Mouse (Mus musculus) heart, embryonic 16.5 days (tissue): ENCODE data around the gene Hoxb2. TPM values are rescaled to one million over a fixed set of nuclear protein-coding genes. Genes with fewer than 3 reads are reported as not detected.
A peak's percentile ranks its signal among the peaks of the same experiment; 100 is the strongest.

ENCODE experiments used
- ATAC-seq: fragments of 200-750 bp; cut with Nextera tagmentation; replicated peaks from 2 replicates; pipeline ENCODE4 v1.8.0; 2017; ENCODE audit warnings: moderate number of reproducible peaks; ENCODE audit not compliant: insufficient read depth, low FRiP score; ENCODE audit errors: extremely low read depth
- H3K27ac ChIP-seq: fragments of 300-500 bp; sonication (generic); 2 replicates; pipeline ENCODE4 v1.5.1; 2014; ENCODE audit warnings: mild to moderate bottlenecking, low read length, control low read depth, moderate library complexity
- H3K27me3 ChIP-seq: fragments of 300-500 bp; sonication (generic); 2 replicates; pipeline ENCODE4 v1.6.1; 2014; ENCODE audit warnings: low read length, mixed read lengths; ENCODE audit not compliant: control insufficient read depth, insufficient read depth
- H3K36me3 ChIP-seq: fragments of 300-500 bp; sonication (generic); 2 replicates; pipeline ENCODE4 v1.6.1; 2014; ENCODE audit not compliant: control insufficient read depth, insufficient read depth
- H3K4me1 ChIP-seq: fragments of 300-500 bp; sonication (generic); 2 replicates; pipeline ENCODE4 v1.6.1; 2014; ENCODE audit warnings: low read length, mixed read lengths; ENCODE audit not compliant: control insufficient read depth, insufficient read depth
- H3K4me2 ChIP-seq: fragments of 300-500 bp; sonication (generic); 2 replicates; pipeline ENCODE4 v1.6.1; 2014; ENCODE audit warnings: low read depth, mild to moderate bottlenecking, control low read depth, low read length
- H3K4me3 ChIP-seq: fragments of 300-500 bp; sonication (generic); 2 replicates; pipeline ENCODE4 v1.5.1; 2014; ENCODE audit warnings: mild to moderate bottlenecking, control low read depth, low read length
- H3K9ac ChIP-seq: fragments of 300-500 bp; sonication (generic); 2 replicates; pipeline ENCODE4 v1.6.1; 2014; ENCODE audit warnings: low read length, control low read depth
- H3K9me3 ChIP-seq: fragments of 300-500 bp; sonication (generic); replicated peaks from 2 replicates; pipeline ENCODE4 v1.6.1; 2016; ENCODE audit warnings: low read length; ENCODE audit not compliant: control insufficient read depth
- WGBS: fragments of 180-500 bp; shearing (Covaris S2); extraction: QIAGEN DNeasy Blood & Tissue Kit; methylation state at CpG from one replicate; pipeline ENCODE4 v1.1.7; 2014; 5-methylcytosine and 5-hydroxymethylcytosine counted together
- polyA plus RNA-seq: library from polyadenylated mRNA; unstranded; fragments of >200 nt; fragmentation: Nextera tagmentation; extraction: Ambion mirVana; gene quantifications from 2 replicates; pipeline ENCODE4 v1.2.1, GENCODE M21; 2015

The Hoxb2 gene
- polyA plus RNA-seq, 1 experiment from 2014 or later: 2.5 TPM

DNA sequence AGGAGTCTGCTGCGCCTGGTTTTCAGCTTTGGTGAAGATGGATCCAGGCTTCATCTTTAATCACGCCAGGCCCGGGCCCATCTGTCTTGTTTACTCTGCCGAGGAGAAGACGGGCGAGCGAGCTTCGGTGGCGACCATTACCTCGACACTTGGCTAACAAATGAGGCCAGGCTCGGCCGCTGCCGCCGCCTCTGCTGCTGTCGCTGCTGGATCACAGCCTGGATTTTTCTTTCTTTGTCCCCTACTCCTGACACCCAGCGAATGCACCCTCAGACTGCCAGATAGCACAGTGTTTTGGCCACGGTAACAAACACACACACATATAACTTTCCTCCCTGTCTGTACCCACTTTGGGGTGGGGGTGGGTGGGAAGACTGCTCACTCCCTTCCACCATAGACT is 29.6 kb upstream of the Hoxb2 start:
- Histone ChIP-seq H3K36me3 (no peaks in the 10 kb centered on the region), H3K9ac (no peak overlapping the region), H3K27me3 (peaks cover 94% of the 10 kb centered on the region), H3K9me3 (no peaks in the 10 kb centered on the region), H3K4me2 (peak overlapping the region; percentile 13; the same call in 1 of the 2 replicates), H3K27ac (no peak overlapping the region), H3K4me1 (no peaks in the 10 kb centered on the region), H3K4me3 (peak overlapping the region; percentile 5; the same call in 1 of the 2 replicates)
- 22% methylated on average over 17 of the region's 17 CpGs for WGBS
- no peak for ATAC-seq

DNA sequence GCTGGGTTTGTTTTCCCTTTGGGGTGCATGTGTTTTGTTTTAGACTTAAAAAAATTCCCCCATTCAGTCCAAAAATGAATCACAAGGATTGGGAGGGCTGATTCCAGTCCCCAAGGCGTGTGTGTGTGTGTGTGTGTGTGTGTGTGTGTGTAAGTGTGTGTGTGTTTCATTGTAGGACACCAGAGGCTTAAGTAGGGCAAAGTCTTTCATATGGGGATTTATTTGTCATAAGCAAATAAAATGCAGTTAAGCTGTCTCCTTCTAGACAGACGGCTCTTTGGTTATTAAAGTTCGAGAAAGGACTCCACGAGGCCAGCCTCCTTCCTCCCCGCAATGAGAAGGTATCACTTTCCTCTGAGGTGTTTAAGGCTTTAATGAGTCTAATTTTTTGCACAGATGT is 28.5 kb upstream of the Hoxb2 start:
- Histone ChIP-seq H3K9ac (no peak overlapping the region), H3K27ac (no peak overlapping the region), H3K4me2 (no peak overlapping the region; the same call in 1 of the 2 replicates), H3K27me3 (peaks cover 94% of the 10 kb centered on the region), H3K4me1 (no peaks in the 10 kb centered on the region), H3K36me3 (no peaks in the 10 kb centered on the region), H3K9me3 (no peaks in the 10 kb centered on the region), H3K4me3 (no peak overlapping the region)
- 38% methylated on average over 5 of the region's 5 CpGs for WGBS
- ATAC-seq: no peak

DNA sequence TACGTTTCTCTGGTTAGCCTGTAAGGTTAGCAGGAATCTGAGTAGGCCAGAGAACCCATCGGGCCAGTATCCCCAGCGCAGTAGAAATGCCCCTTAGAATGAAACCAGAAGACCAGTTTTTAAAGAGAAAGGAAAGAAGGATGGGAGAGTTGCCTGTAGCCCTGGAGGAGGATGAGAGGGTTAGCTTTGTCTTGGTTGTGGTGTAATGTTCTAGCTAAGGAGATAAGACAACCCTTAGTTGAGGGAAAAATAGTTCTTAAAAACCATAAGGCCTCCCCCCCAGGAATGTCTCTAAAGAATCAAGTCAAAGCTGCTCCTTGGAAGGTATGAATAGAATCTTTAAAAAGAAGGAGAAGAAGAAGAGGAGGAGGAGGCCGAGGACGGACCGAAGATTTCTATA is 27.6 kb upstream of the Hoxb2 start:
- H3K4me3 ChIP-seq: no peak overlapping the region
- no peaks in the 10 kb centered on the region for H3K36me3 ChIP-seq
- H3K27me3 ChIP-seq: peaks cover 95% of the 10 kb centered on the region
- H3K9ac ChIP-seq: no peak overlapping the region
- no peak overlapping the region for H3K27ac ChIP-seq
- H3K9me3 ChIP-seq: no peaks in the 10 kb centered on the region
- 31% methylated on average over 6 of the region's 6 CpGs for WGBS
- H3K4me2 ChIP-seq: no peak overlapping the region
- no peaks in the 10 kb centered on the region for H3K4me1 ChIP-seq
- no peak for ATAC-seq

DNA sequence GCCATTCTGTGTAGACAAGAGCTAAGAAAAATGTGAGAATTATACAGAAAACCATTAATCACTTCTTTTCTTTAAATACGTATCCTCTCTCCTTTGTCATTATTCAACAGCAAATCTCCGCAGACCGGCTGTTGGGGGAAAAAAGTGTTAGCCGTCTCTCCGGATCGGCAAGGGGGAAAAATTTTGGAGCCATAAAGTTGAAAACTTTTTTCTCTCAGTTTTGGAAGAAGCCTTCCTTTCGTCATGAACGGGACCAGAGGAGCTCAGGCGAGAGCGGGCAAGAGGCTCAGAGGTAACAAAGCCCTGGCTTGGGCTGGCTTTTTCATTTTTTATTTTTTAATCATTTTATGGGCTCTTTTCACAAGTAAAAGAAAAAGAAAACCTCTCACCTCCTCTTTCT is 27.2 kb upstream of the Hoxb2 start, which contains the start of gene Hoxb3:
TSS of gene Hoxb3 (plus strand) at position 173 of the 400 bp plus-strand sequence.
- Histone ChIP-seq H3K27ac (no peak within 1 kb of the TSS), H3K9ac (no peak within 1 kb of the TSS), H3K9me3 (no peaks in the 10 kb centered on the region), H3K4me2 (no peak within 1 kb of the TSS), H3K27me3 (peaks cover 95% of the 10 kb centered on the region), H3K36me3 (no peaks in the 10 kb centered on the region), H3K4me1 (no peaks in the 10 kb centered on the region), H3K4me3 (no peak within 1 kb of the TSS)
- ATAC-seq: no peak
- WGBS: 29% methylated on average over 10 of the region's 10 CpGs

- Histone ChIP-seq H3K4me2 (no peak overlapping the region), H3K4me3 (no peak overlapping the region), H3K36me3 (no peaks in the 10 kb centered on the region), H3K27ac (no peak overlapping the region), H3K27me3 (peaks cover 94% of the 10 kb centered on the region), H3K4me1 (no peaks in the 10 kb centered on the region), H3K9me3 (no peaks in the 10 kb centered on the region), H3K9ac (no peak overlapping the region)
- WGBS: 11% methylated on average over 5 of the region's 5 CpGs
- ATAC-seq: no peak
Observed at GRCm38 (mm10) chr11:96324125-96324524, 26.2 kb upstream of the Hoxb2 start.

- no peak overlapping the region for H3K4me3 ChIP-seq
- WGBS: 20% methylated on average over 8 of the region's 8 CpGs
- no peak overlapping the region for H3K9ac ChIP-seq
- H3K27me3 ChIP-seq: peaks cover 95% of the 10 kb centered on the region
- no peak for ATAC-seq
- H3K27ac ChIP-seq: no peak overlapping the region
- H3K4me1 ChIP-seq: no peaks in the 10 kb centered on the region
- H3K36me3 ChIP-seq: no peaks in the 10 kb centered on the region
- H3K9me3 ChIP-seq: no peaks in the 10 kb centered on the region
- peak overlapping the region; percentile 6; the same call in 1 of the 2 replicates for H3K4me2 ChIP-seq
Observed at GRCm38 (mm10) chr11:96324965-96325364, 25.4 kb upstream of the Hoxb2 start.

DNA sequence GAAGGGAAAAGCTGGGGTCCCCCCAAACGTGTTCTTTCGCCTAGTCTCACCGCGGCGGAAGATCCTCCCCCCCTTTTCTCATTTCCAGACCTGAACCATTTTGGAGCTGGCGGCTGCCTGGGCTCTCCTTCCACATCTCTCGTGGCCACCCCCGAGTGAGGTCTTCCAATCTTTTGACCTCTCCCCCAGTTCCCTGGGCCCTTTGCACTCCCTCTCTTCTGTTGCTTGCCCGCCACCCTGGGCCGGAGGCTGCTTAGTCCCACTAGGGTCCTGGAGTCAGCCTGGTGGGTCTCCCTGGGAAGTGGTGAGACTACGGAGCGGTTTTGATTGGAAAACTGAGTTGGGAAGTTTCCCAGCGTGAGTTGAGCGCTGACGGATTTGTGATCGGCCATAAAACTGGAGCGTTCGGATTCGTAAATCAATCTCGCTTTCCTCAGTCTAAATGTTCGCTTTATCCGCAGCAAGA is 24.5 kb upstream of the Hoxb2 start:
- no peak overlapping the region for H3K4me2 ChIP-seq
- no peak overlapping the region for H3K27ac ChIP-seq

GRCm38 (mm10) chr11:96326705-96327104 is 23.6 kb upstream of the Hoxb2 start:
- Histone ChIP-seq H3K36me3 (no peaks in the 10 kb centered on the region), H3K9me3 (no peaks in the 10 kb centered on the region), H3K27me3 (peaks cover 97% of the 10 kb centered on the region), H3K4me1 (no peaks in the 10 kb centered on the region), H3K4me3 (no peak overlapping the region), H3K4me2 (peak overlapping the region; percentile 5; the same call in 1 of the 2 replicates), H3K9ac (no peak overlapping the region), H3K27ac (no peak overlapping the region)
- ATAC-seq: no peak
- WGBS: 8% methylated on average over 12 of the region's 12 CpGs

More for the DNA sequence above, 24.5 kb upstream of the Hoxb2 start:
- Histone ChIP-seq H3K9me3 (no peaks in the 10 kb centered on the region), H3K4me1 (no peaks in the 10 kb centered on the region), H3K27me3 (peaks cover 97% of the 10 kb centered on the region), H3K9ac (no peak overlapping the region), H3K36me3 (no peaks in the 10 kb centered on the region), H3K4me3 (no peak overlapping the region)
- WGBS: 9% methylated on average over 22 of the region's 22 CpGs
- no peak for ATAC-seq

DNA sequence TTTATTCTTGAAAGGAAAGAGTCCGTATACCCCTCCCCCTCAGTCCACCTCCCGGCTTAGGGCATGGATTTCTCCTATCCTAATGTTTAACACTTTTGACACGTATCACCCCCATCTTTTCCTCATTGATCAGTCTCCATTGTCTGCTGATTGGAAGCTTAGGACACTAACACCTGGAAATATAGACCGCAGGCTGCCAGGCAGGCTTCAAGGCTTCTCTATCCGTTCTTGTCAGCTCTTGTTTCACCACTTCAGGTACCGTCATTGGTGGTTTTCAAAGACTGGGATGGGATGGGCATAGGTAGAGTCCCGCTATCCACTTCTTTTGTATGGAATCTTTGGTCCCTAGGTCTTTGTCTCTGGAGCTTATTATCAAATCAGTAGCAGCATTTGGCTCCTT is 23.2 kb upstream of the Hoxb2 start:
- no peak overlapping the region for H3K27ac ChIP-seq
- no peak overlapping the region for H3K4me2 ChIP-seq
- H3K27me3 ChIP-seq: peaks cover 97% of the 10 kb centered on the region
- ATAC-seq: no peak
- H3K4me1 ChIP-seq: no peaks in the 10 kb centered on the region
- H3K4me3 ChIP-seq: no peak overlapping the region
- no peak overlapping the region for H3K9ac ChIP-seq
- 23% methylated on average over 7 of the region's 7 CpGs for WGBS
- H3K9me3 ChIP-seq: no peaks in the 10 kb centered on the region
- no peaks in the 10 kb centered on the region for H3K36me3 ChIP-seq
